Mouse (Mus musculus) hindbrain, embryonic 16.5 days (tissue): ENCODE measurements around the gene Glis3. TPM values are rescaled to one million over a fixed set of nuclear protein-coding genes. Genes with fewer than 3 reads are reported as not detected.

Experiments used
- ATAC-seq: fragments of 200-750 bp; cut with Nextera tagmentation; 2 replicates; pipeline ENCODE4 v1.8.0; 2017; ENCODE audit warnings: moderate TSS enrichment, moderate library complexity
- H3K27ac ChIP-seq: fragments of 300-500 bp; sonication (generic); 2 replicates; pipeline ENCODE4 v1.5.1; 2014; ENCODE audit warnings: low read depth, mild to moderate bottlenecking, control low read depth, low read length, moderate library complexity
- H3K27me3 ChIP-seq: fragments of 300-500 bp; sonication (generic); replicated peaks from 2 replicates; pipeline ENCODE4 v1.6.1; 2014; ENCODE audit warnings: low read length; ENCODE audit not compliant: control insufficient read depth, insufficient read depth
- H3K36me3 ChIP-seq: fragments of 300-500 bp; sonication (generic); 2 replicates; pipeline ENCODE4 v1.6.1; 2014; ENCODE audit warnings: mild to moderate bottlenecking, low read length, moderate library complexity, mixed read lengths; ENCODE audit not compliant: control insufficient read depth, insufficient read depth
- H3K4me1 ChIP-seq: fragments of 300-500 bp; sonication (generic); 2 replicates; pipeline ENCODE4 v1.6.1; 2014; ENCODE audit warnings: low read depth, low read length; ENCODE audit not compliant: control insufficient read depth, insufficient read depth
- H3K4me2 ChIP-seq: fragments of 300-500 bp; sonication (generic); 2 replicates; pipeline ENCODE4 v1.6.1; 2014; ENCODE audit warnings: mild to moderate bottlenecking, low read length, control low read depth, moderate library complexity
- H3K4me3 ChIP-seq: fragments of 300-500 bp; sonication (generic); 2 replicates; pipeline ENCODE4 v1.5.1; 2014; ENCODE audit warnings: mild to moderate bottlenecking, low read length, control low read depth, moderate library complexity
- H3K9ac ChIP-seq: fragments of 300-500 bp; sonication (generic); 2 replicates; pipeline ENCODE4 v1.6.1; 2014; ENCODE audit warnings: low read depth, mild to moderate bottlenecking, control low read depth, low read length, moderate library complexity
- H3K9me3 ChIP-seq: fragments of 300-500 bp; sonication (generic); 2 replicates; pipeline ENCODE4 v1.6.1; 2014; ENCODE audit warnings: mild to moderate bottlenecking, low read length, moderate library complexity; ENCODE audit not compliant: control insufficient read depth
- WGBS: fragments of 180-500 bp; shearing (Covaris S2); extraction: QIAGEN DNeasy Blood & Tissue Kit; methylation state at CpG from one replicate; pipeline ENCODE4 v1.1.7; 2014; 5-methylcytosine and 5-hydroxymethylcytosine counted together
- polyA plus RNA-seq: library from polyadenylated mRNA; unstranded; fragments of >200 nt; fragmentation: Nextera tagmentation; extraction: Ambion mirVana; gene quantifications from 2 replicates; pipeline ENCODE4 v1.2.1, GENCODE M21; 2015

Glis3 gene
- polyA plus RNA-seq, 1 experiment from 2014 or later: 2.5 TPM

DNA sequence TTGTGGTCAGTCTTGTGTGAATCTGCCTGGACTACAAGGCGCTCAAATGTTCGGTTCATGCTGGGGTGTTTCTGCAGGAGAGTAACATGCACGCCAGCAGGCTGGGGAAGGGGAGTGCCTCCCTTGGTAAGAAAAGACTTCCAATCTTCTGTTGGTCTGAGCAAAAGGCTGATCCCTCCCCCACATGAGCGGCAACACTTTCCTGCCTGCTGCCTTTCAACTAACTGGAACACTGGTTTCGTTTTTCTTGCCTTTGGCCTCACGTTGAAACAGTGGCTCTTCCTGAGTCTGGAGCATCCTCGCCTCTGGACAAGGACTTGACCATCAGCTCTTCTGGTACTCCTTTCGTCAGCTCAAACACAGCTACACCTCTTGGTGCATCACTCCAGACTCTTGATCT lies 17.4 kb downstream of the Glis3 start:
- Histone ChIP-seq H3K4me2 (no peak overlapping the region), H3K27ac (no peak overlapping the region), H3K9ac (no peak overlapping the region), H3K9me3 (no peaks in the 10 kb centered on the region), H3K4me1 (no peaks in the 10 kb centered on the region), H3K36me3 (no peaks in the 10 kb centered on the region), H3K4me3 (no peak overlapping the region), H3K27me3 (no peaks in the 10 kb centered on the region)
- ATAC-seq: no peak
- 65% methylated on average over 8 of the region's 8 CpGs for WGBS

DNA sequence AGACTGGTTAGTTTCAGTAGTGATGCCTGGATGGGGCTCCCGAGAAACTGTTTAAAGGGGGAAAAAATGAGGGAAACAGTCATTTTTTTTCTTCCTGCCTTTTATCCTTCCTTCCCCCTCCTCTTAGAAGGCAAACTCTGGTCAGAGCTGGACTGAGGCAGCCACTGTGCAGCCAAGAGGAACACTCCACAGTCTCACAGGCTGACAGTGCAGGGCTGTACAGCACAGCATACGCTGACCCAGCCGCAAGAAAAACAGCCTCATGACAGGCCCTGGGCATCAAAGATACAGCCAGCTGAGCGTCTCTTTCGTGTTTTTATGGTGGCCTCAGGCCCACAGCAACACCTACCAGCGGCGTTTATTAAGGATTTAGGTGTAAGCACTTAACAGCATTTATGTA lies 19.0 kb downstream of the Glis3 start:
- Histone ChIP-seq H3K36me3 (no peaks in the 10 kb centered on the region), H3K27me3 (no peaks in the 10 kb centered on the region), H3K4me2 (no peak overlapping the region), H3K4me3 (no peak overlapping the region), H3K4me1 (no peaks in the 10 kb centered on the region), H3K27ac (no peak overlapping the region), H3K9ac (no peak overlapping the region; the same call in 1 of the 2 replicates), H3K9me3 (no peaks in the 10 kb centered on the region)
- 79% methylated on average over 7 of the region's 7 CpGs for WGBS
- ATAC-seq: no peak

DNA sequence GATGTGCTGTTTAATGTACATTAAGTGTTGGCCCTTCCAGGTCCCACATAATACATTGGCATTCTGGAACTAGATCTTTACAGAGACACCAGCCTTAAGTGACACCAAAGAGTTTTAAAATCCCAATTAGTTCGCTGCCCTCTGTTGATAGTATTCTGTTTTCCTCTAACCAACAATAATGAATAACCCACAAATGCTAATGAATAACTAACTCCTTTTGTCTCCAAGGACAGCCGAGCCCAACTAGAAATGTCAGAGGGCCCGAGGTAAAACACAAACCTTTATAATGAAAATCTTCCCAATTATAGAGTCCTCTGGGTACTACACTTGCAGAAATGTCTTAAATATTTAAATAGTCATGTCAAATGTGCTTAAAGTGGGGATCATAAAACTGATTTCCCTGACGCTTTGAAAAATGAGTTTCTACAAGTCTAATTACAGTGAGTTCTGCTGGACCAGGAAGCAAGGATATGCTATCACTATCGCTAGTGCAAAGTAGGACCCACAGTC lies 22.1 kb downstream of the Glis3 start:
- Histone ChIP-seq H3K27me3 (no peaks in the 10 kb centered on the region), H3K36me3 (no peaks in the 10 kb centered on the region), H3K4me2 (no peak overlapping the region), H3K9ac (no peak overlapping the region), H3K27ac (no peak overlapping the region), H3K4me3 (no peak overlapping the region), H3K4me1 (no peaks in the 10 kb centered on the region), H3K9me3 (no peaks in the 10 kb centered on the region)
- ATAC-seq: no peak
- WGBS: 55% methylated on average over 5 of the region's 5 CpGs

DNA sequence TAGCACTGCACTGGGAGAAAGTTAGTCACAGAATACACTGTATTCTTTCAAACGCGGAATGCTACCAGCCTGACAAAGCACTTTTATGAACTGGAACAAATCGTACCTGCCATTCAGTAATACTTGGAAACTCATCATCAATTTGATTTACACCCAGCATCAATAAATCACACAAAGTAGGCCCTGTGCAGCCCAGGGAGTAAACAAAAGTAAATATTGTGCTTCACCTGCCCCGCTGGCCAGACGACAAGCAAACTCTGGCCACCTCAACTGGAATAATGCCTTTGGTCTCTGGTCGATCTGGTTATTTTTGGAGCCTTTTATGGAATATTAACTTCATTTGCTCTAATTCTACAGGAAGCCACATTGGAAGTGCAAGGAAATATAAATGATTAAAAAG lies 23.0 kb downstream of the Glis3 start:
- Histone ChIP-seq H3K4me2 (no peak overlapping the region), H3K9me3 (no peaks in the 10 kb centered on the region), H3K4me1 (no peaks in the 10 kb centered on the region), H3K9ac (no peak overlapping the region), H3K27ac (no peak overlapping the region), H3K27me3 (no peaks in the 10 kb centered on the region), H3K4me3 (no peak overlapping the region), H3K36me3 (no peaks in the 10 kb centered on the region)
- WGBS: 56% methylated on average over 6 of the region's 6 CpGs
- ATAC-seq: no peak

DNA sequence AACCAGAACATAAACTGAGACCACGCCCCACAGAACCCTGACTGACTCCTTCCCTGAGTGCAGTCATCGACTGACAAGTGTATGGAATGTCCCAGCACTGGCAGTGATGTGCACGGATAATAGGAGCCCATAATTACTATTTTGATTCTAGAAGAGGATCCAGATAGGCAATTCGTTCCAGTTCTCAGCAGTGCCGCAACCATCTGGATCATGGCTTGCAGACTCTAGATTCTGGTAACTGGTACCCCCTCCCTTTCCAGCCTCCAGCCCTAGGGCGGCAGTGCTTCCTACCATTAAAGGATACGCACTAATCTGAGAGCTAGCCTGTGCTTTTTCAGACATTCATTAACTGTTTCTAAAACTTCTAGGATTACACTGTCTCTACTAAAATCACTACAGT lies 24.7 kb downstream of the Glis3 start:
- H3K27me3 ChIP-seq: no peaks in the 10 kb centered on the region
- H3K4me1 ChIP-seq: no peaks in the 10 kb centered on the region
- H3K9ac ChIP-seq: no peak overlapping the region
- no peak overlapping the region for H3K4me2 ChIP-seq
- 71% methylated on average over 7 of the region's 7 CpGs for WGBS
- H3K9me3 ChIP-seq: no peaks in the 10 kb centered on the region
- no peak overlapping the region for H3K27ac ChIP-seq
- no peaks in the 10 kb centered on the region for H3K36me3 ChIP-seq
- H3K4me3 ChIP-seq: no peak overlapping the region
- ATAC-seq: no peak

DNA sequence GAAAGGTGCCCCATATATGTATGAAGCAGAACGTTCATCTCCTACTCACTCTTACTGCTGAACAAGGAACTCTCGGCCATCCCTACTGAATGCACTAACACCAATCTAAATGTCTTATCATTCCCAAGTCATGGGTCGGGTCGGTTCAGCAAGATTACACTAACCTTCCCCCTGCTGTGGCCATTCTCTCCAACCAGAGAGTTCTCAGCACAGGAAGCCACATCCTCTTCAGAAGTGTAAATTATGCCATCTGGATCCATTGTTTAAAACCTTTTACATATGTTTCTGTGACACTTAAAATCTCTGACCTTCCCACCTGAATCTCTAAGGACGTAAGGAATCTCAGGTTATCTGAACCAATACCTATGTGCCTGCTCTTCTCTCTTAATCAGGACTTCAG lies 29.0 kb downstream of the Glis3 start:
- Histone ChIP-seq H3K9ac (no peak overlapping the region), H3K4me2 (no peak overlapping the region), H3K4me1 (no peaks in the 10 kb centered on the region), H3K4me3 (no peak overlapping the region), H3K27me3 (no peaks in the 10 kb centered on the region), H3K36me3 (no peaks in the 10 kb centered on the region), H3K27ac (no peak overlapping the region), H3K9me3 (no peaks in the 10 kb centered on the region)
- ATAC-seq: no peak
- whole genome bisulfite sequencing: 89% methylated on average over 5 of the region's 5 CpGs

DNA sequence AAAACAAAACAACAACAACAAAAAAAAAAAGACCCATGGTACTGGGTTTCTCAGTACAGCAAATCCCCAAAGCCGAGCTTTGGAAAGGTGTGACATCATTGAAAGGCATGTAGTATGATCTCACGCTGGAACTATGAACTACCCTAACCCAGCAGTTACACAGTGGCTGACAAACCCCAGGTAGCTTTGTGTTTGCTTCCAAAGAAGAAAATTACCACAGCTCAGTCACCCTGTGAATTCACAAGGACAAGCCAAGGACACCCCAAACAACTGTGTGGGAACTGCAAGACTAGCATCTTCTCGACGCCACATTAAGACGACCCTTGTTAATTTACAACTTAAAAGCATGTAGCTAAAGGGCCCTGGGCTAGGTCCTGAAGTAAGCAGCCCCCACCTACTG lies 30.4 kb downstream of the Glis3 start:
- Histone ChIP-seq H3K4me2 (no peak overlapping the region), H3K4me3 (no peak overlapping the region), H3K4me1 (no peaks in the 10 kb centered on the region), H3K27ac (no peak overlapping the region), H3K9ac (no peak overlapping the region), H3K9me3 (no peaks in the 10 kb centered on the region), H3K36me3 (no peaks in the 10 kb centered on the region), H3K27me3 (no peaks in the 10 kb centered on the region)
- ATAC-seq: no peak
- 64% methylated on average over 5 of the region's 5 CpGs for WGBS

DNA sequence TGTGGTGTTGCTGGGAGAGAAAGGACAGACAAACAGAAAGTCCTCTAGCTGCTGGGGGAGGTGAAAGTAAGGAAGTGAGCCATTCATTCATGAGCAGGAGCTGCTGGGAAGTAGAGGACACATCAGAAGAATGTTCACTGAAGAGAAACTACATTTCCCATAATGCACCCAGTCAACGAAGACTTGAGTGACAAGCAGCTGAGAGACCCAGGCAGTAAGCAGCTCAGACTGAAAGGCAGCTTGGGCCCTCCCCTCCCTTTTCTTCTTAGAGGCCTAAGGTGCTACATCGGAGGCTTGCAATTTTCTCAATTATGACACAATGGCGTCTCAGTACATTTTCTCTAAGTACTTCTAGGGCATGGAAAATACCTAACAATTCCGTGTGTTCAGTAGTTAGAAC lies 31.0 kb downstream of the Glis3 start:
- Histone ChIP-seq H3K27me3 (no peaks in the 10 kb centered on the region), H3K9me3 (no peaks in the 10 kb centered on the region), H3K4me2 (no peak overlapping the region), H3K27ac (no peak overlapping the region), H3K9ac (no peak overlapping the region), H3K36me3 (no peaks in the 10 kb centered on the region), H3K4me3 (no peak overlapping the region), H3K4me1 (no peaks in the 10 kb centered on the region)
- ATAC-seq: no peak
- 63% methylated on average over 4 of the region's 4 CpGs for WGBS

DNA sequence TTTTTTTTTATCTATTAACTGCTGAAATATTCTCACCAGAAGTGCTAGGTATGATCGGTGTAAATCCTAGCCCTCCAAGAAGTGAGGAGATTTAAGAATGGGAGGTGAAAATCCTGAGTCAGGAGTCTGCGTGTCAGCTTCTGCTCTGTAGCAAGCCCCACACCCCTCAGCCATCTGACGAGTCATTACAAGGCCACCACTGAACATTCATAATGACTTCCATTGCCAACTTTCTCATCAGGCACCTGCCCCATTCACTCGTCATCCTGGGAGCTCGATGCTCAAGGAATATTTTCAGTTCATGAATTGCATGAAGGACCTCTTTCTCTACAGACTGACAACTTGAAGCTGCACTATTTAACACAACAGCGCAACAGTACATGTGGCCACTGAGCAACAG lies 32.5 kb downstream of the Glis3 start:
- no peak overlapping the region for H3K27ac ChIP-seq
- no peaks in the 10 kb centered on the region for H3K9me3 ChIP-seq
- H3K9ac ChIP-seq: no peak overlapping the region
- no peak for ATAC-seq
- H3K4me2 ChIP-seq: no peak overlapping the region
- no peaks in the 10 kb centered on the region for H3K36me3 ChIP-seq
- 79% methylated on average over 6 of the region's 6 CpGs for WGBS
- H3K4me3 ChIP-seq: no peak overlapping the region
- no peaks in the 10 kb centered on the region for H3K27me3 ChIP-seq
- no peaks in the 10 kb centered on the region for H3K4me1 ChIP-seq

DNA sequence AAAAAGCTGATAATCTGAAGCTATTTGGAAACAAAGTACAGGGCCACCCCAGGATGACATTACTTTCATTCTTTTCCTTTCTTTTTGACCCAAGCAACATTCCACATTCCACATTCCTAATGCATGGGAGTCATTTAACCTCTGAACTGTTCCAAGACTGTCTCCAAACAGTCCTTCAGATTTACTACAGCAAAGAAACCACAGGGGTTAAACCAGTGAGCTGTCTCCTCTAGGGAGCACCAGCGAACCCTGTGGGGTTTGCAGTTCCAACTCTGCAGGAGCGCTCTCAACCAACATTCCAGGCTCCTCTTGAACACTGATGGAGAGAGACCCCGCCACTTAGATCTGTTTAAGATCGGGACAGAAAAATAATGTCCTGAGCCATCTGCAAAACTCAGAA lies 33.6 kb downstream of the Glis3 start:
- H3K36me3 ChIP-seq: no peaks in the 10 kb centered on the region
- H3K4me1 ChIP-seq: no peaks in the 10 kb centered on the region
- H3K9ac ChIP-seq: no peak overlapping the region
- H3K27ac ChIP-seq: no peak overlapping the region
- H3K27me3 ChIP-seq: no peaks in the 10 kb centered on the region
- ATAC-seq: no peak
- H3K9me3 ChIP-seq: no peaks in the 10 kb centered on the region
- 63% methylated on average over 4 of the region's 4 CpGs for WGBS
- no peak overlapping the region for H3K4me3 ChIP-seq
- H3K4me2 ChIP-seq: no peak overlapping the region
